ENCODE assay signal across 9 mouse cellular contexts in genomic region chr4:114779758-114780546, GRCm38 (mm10). TPM values are rescaled to one million over a fixed set of nuclear protein-coding genes. Genes with fewer than 3 reads are reported as not detected.
DNase-seq lines count a peak whose midpoint lies in the region; ATAC-seq lines count a peak whose summit lies in the region.
"Had no signal": no experiment of that assay in that cellular context is flagged by ENCODE, and none has a peak within 500 bp of the region (broad histone marks: within the 10 kb centered on the region; RNA-seq: fewer than 3 reads in every experiment).

No protein-coding gene starts in this region.

- no peaks in the 10 kb centered on the region for H3K36me3 ChIP-seq in midbrain, embryonic 16.5 days (ENCODE audit: control insufficient read depth, insufficient read depth, low read length)
- no peaks in the 10 kb centered on the region for H3K36me3 ChIP-seq in liver, embryonic 11.5 days (ENCODE audit: control insufficient read depth, insufficient read depth, low read length)
- H3K36me3 ChIP-seq: heart, embryonic 13.5 days had no signal

- H3K4me2 ChIP-seq in midbrain, embryonic 16.5 days (ENCODE audit: low read length): no peak overlapping the region
- H3K4me2 ChIP-seq in liver, embryonic 11.5 days: no peak overlapping the region
- H3K4me2 ChIP-seq: heart, embryonic 13.5 days had no signal

- H3K27ac ChIP-seq in midbrain, embryonic 16.5 days (ENCODE audit: low read length): no peak overlapping the region
- no peak overlapping the region for H3K27ac ChIP-seq in liver, embryonic 11.5 days (ENCODE audit: low read depth, low read length)
- H3K27ac ChIP-seq: heart, embryonic 13.5 days had no signal

- no peaks in the 10 kb centered on the region for H3K27me3 ChIP-seq in midbrain, embryonic 16.5 days (ENCODE audit: control insufficient read depth, insufficient read depth, low read depth, low read length)
- no peaks in the 10 kb centered on the region for H3K27me3 ChIP-seq in liver, embryonic 11.5 days (replicated peaks; ENCODE audit: control insufficient read depth, insufficient read depth, low read length)

- H3K9ac ChIP-seq in midbrain, embryonic 16.5 days (ENCODE audit: low read depth, low read length): no peak overlapping the region
- H3K9ac ChIP-seq in liver, embryonic 11.5 days (ENCODE audit: low read depth, low read length): no peak overlapping the region
- H3K9ac ChIP-seq: heart, embryonic 13.5 days had no signal

- H3K9me3 ChIP-seq in midbrain, embryonic 16.5 days (replicated peaks; ENCODE audit: control insufficient read depth, low read length, poor library complexity, severe bottlenecking): no peaks in the 10 kb centered on the region
- H3K9me3 ChIP-seq in liver, embryonic 11.5 days (ENCODE audit: control insufficient read depth, low read length): no peaks in the 10 kb centered on the region
- H3K9me3 ChIP-seq: heart, embryonic 13.5 days had no signal

- no peak overlapping the region for H3K4me3 ChIP-seq in midbrain, embryonic 16.5 days (ENCODE audit: low read depth, low read length)
- no peak overlapping the region for H3K4me3 ChIP-seq in liver, embryonic 11.5 days (ENCODE audit: low read depth, low read length)
- H3K4me3 ChIP-seq: heart, embryonic 13.5 days had no signal

- peak; percentile 56 for DNase-seq in embryo, embryonic 10.5 days (ENCODE audit: low spot score)
- peak; percentile 20 for DNase-seq in fibroblast of lung, adult 2 months (ENCODE audit: low read depth)
- DNase-seq in kidney, postnatal 36 days: peak; percentile 14 to 19
- DNase-seq in right cerebral cortex, adult 18-20 months: no peak
- DNase-seq in left cerebral cortex, adult 11 months (ENCODE audit: low spot score): no peak
- no peak for DNase-seq in frontal cortex, adult 2 months (ENCODE audit: extremely low spot score in 1 of 2, low spot score in 1 of 2)
- DNase-seq in liver, embryonic 11.5 days (ENCODE audit: low spot score): no peak

- ATAC-seq in midbrain, embryonic 16.5 days: 0 out of 2 replicates have a peak, but pooled peaks have one; percentile 22
- ATAC-seq in liver, embryonic 11.5 days (replicated peaks; ENCODE audit: low FRiP score): no peak

- WGBS in midbrain, embryonic 16.5 days: 67% methylated on average over 17 of the region's 17 CpGs
- 67% methylated on average over 17 of the region's 17 CpGs for whole genome bisulfite sequencing in liver, embryonic 11.5 days

- H3K4me1 ChIP-seq in midbrain, embryonic 16.5 days (ENCODE audit: control insufficient read depth, insufficient read depth, low read length): no peaks in the 10 kb centered on the region
- no peaks in the 10 kb centered on the region for H3K4me1 ChIP-seq in liver, embryonic 11.5 days (replicated peaks; ENCODE audit: control insufficient read depth, insufficient read depth, low read length)
- H3K4me1 ChIP-seq: heart, embryonic 13.5 days had no signal

RNA-seq across cellular contexts. Expression of gene Gm12830, which starts 41.6 kb away (rescaled TPM):
- not detected in 2 replicates for polyA plus RNA-seq in midbrain, embryonic 16.5 days (2015; fragmentation: Nextera tagmentation; extraction: Ambion mirVana)
- not detected in 2 replicates for polyA plus RNA-seq in frontal cortex, adult 2 months (2012; rRNA removed)
- not detected in 2 replicates for polyA plus RNA-seq in liver, embryonic 11.5 days (2014; fragmentation: Nextera tagmentation; extraction: Ambion mirVana)
- polyA plus RNA-seq: heart, embryonic 13.5 days had no signal

Comparison
In these comparisons a context has a peak if more than half of its experiments do, and no peak if none do; other contexts are left out.
1. DNase-seq: peak in embryo, embryonic 10.5 days (single experiment), fibroblast of lung, adult 2 months (single experiment) and kidney, postnatal 36 days (2 of 2); none in right cerebral cortex, adult 18-20 months (single experiment), left cerebral cortex, adult 11 months (single experiment), frontal cortex, adult 2 months (0 of 2) and liver, embryonic 11.5 days (single experiment).